Mouse (Mus musculus): ENCODE results near the gene Coa7. TPM values are rescaled to one million over a fixed set of nuclear protein-coding genes. Genes with fewer than 3 reads are reported as not detected.

The Coa7 gene
- polyA plus RNA-seq, 2 experiments: 9.3 to 29.1 TPM

- Histone ChIP-seq H3K4me1 (replicated peaks; ENCODE audit: control insufficient read depth in 2 of 2, insufficient read depth in 2 of 2, low read length in 1 of 2) (peaks cover 6 to 11% of the 10 kb centered on the region in 2 experiments), H3K4me2 (ENCODE audit: low read depth) (no peak overlapping the region), H3K4me3 (ENCODE audit: insufficient read depth in 1 of 2, low read depth in 2 of 2, low read length in 2 of 2) (no peak overlapping the region), H3K9me3 (ENCODE audit: control insufficient read depth, low read length) (no peaks in the 10 kb centered on the region), H3K36me3 (replicated peaks; ENCODE audit: control insufficient read depth, insufficient read depth, low read depth) (peaks cover 2% of the 10 kb centered on the region; the same call in 1 of the 2 replicates), H3K9ac (replicated peaks) (no peak overlapping the region), H3K27ac (no peak overlapping the region), H3K27me3 (ENCODE audit: control insufficient read depth, insufficient read depth, low read length) (no peaks in the 10 kb centered on the region)
- no peak for TF ChIP-seq CTCF (IDR thresholded peaks at IDR 0.05; ENCODE audit: low read depth)
- no peak for TF ChIP-seq EP300 (IDR thresholded peaks at IDR 0.05; ENCODE audit: low read depth)
- 72% methylated on average over 9 of the region's 9 CpGs for WGBS (ENCODE audit: insufficient replicate concordance)
- no peak for DNase-seq (ENCODE audit: low read depth in 3 of 3, low spot score in 3 of 3)
- no peak for ATAC-seq (ENCODE audit: insufficient read depth)
Measured at GRCm38 (mm10) chr4:108332041-108332440, 4.1 kb downstream of the Coa7 start.

GRCm38 (mm10) chr4:108335413-108335812 lies 7.5 kb downstream of the Coa7 start:
- no peaks in the 10 kb centered on the region for H3K9me3 ChIP-seq (ENCODE audit: control insufficient read depth, low read length)
- no peaks in the 10 kb centered on the region for H3K27me3 ChIP-seq (ENCODE audit: control insufficient read depth, insufficient read depth, low read length)
- DNase-seq (ENCODE audit: low read depth in 3 of 3, low spot score in 3 of 3) (no peak), ATAC-seq (ENCODE audit: insufficient read depth) (no peak)
- peaks cover 2% of the 10 kb centered on the region for H3K36me3 ChIP-seq (replicated peaks; ENCODE audit: control insufficient read depth, insufficient read depth, low read depth)
- H3K27ac ChIP-seq: no peak overlapping the region
- peaks cover 0 to 3% of the 10 kb centered on the region in 2 experiments; a peak in 3 of 4 replicates for H3K4me1 ChIP-seq (replicated peaks; ENCODE audit: control insufficient read depth in 2 of 2, insufficient read depth in 2 of 2, low read length in 1 of 2)
- no peak overlapping the region for H3K4me3 ChIP-seq (ENCODE audit: insufficient read depth in 1 of 2, low read depth in 2 of 2, low read length in 2 of 2)
- 80% methylated on average over 6 of the region's 6 CpGs for WGBS (ENCODE audit: insufficient replicate concordance)
- no peak overlapping the region for H3K4me2 ChIP-seq (ENCODE audit: low read depth)
- H3K9ac ChIP-seq (replicated peaks): no peak overlapping the region
- TF ChIP-seq EP300 (IDR thresholded peaks at IDR 0.05; ENCODE audit: low read depth) (no peak), CTCF (IDR thresholded peaks at IDR 0.05; ENCODE audit: low read depth) (no peak)

- Histone ChIP-seq H3K27ac (no peak overlapping the region), H3K4me1 (replicated peaks; ENCODE audit: control insufficient read depth in 2 of 2, insufficient read depth in 2 of 2, low read length in 1 of 2) (peaks cover 0 to 3% of the 10 kb centered on the region in 2 experiments; a peak in 2 of 4 replicates), H3K9ac (replicated peaks) (no peak overlapping the region), H3K4me3 (ENCODE audit: insufficient read depth in 1 of 2, low read depth in 2 of 2, low read length in 2 of 2) (no peak overlapping the region), H3K27me3 (ENCODE audit: control insufficient read depth, insufficient read depth, low read length) (no peaks in the 10 kb centered on the region), H3K9me3 (ENCODE audit: control insufficient read depth, low read length) (no peaks in the 10 kb centered on the region), H3K4me2 (ENCODE audit: low read depth) (no peak overlapping the region), H3K36me3 (replicated peaks; ENCODE audit: control insufficient read depth, insufficient read depth, low read depth) (peaks cover 2% of the 10 kb centered on the region)
- DNase-seq (ENCODE audit: low read depth in 3 of 3, low spot score in 3 of 3) (no peak), ATAC-seq (ENCODE audit: insufficient read depth) (no peak)
- TF ChIP-seq EP300 (IDR thresholded peaks at IDR 0.05; ENCODE audit: low read depth): no peak
- TF ChIP-seq CTCF (IDR thresholded peaks at IDR 0.05; ENCODE audit: low read depth): no peak
- 42% methylated on average over 2 of the region's 2 CpGs for WGBS (ENCODE audit: insufficient replicate concordance)
Measured at GRCm38 (mm10) chr4:108336765-108337164, 8.8 kb downstream of the Coa7 start.

GRCm38 (mm10) chr4:108337817-108338216 lies 9.9 kb downstream of the Coa7 start:
- Histone ChIP-seq H3K27me3 (ENCODE audit: control insufficient read depth, insufficient read depth, low read length) (no peaks in the 10 kb centered on the region), H3K36me3 (replicated peaks; ENCODE audit: control insufficient read depth, insufficient read depth, low read depth) (peaks cover 2% of the 10 kb centered on the region), H3K27ac (no peak overlapping the region), H3K9me3 (ENCODE audit: control insufficient read depth, low read length) (no peaks in the 10 kb centered on the region), H3K4me3 (ENCODE audit: insufficient read depth in 1 of 2, low read depth in 2 of 2, low read length in 2 of 2) (no peak overlapping the region), H3K9ac (replicated peaks) (no peak overlapping the region), H3K4me2 (ENCODE audit: low read depth) (no peak overlapping the region), H3K4me1 (replicated peaks; ENCODE audit: control insufficient read depth in 2 of 2, insufficient read depth in 2 of 2, low read length in 1 of 2) (peaks cover 0 to 3% of the 10 kb centered on the region in 2 experiments; a peak in 2 of 4 replicates)
- 57% methylated on average over 3 of the region's 3 CpGs for WGBS (ENCODE audit: insufficient replicate concordance)
- TF ChIP-seq EP300 (IDR thresholded peaks at IDR 0.05; ENCODE audit: low read depth): no peak
- no peak for TF ChIP-seq CTCF (IDR thresholded peaks at IDR 0.05; ENCODE audit: low read depth)
- ATAC-seq (ENCODE audit: insufficient read depth) (no peak), DNase-seq (ENCODE audit: low read depth in 3 of 3, low spot score in 3 of 3) (no peak)

- ATAC-seq (ENCODE audit: insufficient read depth) (no peak), DNase-seq (ENCODE audit: low read depth in 3 of 3, low spot score in 3 of 3) (no peak)
- no peak overlapping the region for H3K27ac ChIP-seq
- H3K4me2 ChIP-seq (ENCODE audit: low read depth): no peak overlapping the region
- H3K36me3 ChIP-seq (replicated peaks; ENCODE audit: control insufficient read depth, insufficient read depth, low read depth): peaks cover 2% of the 10 kb centered on the region
- no peak overlapping the region for H3K9ac ChIP-seq (replicated peaks)
- no peak for TF ChIP-seq EP300 (IDR thresholded peaks at IDR 0.05; ENCODE audit: low read depth)
- no peak for TF ChIP-seq CTCF (IDR thresholded peaks at IDR 0.05; ENCODE audit: low read depth)
- H3K4me3 ChIP-seq (ENCODE audit: insufficient read depth in 1 of 2, low read depth in 2 of 2, low read length in 2 of 2): no peak overlapping the region
- 69% methylated on average over 9 of the region's 9 CpGs for WGBS (ENCODE audit: insufficient replicate concordance)
- H3K27me3 ChIP-seq (ENCODE audit: control insufficient read depth, insufficient read depth, low read length): no peaks in the 10 kb centered on the region
- H3K4me1 ChIP-seq (replicated peaks; ENCODE audit: control insufficient read depth in 2 of 2, insufficient read depth in 2 of 2, low read length in 1 of 2): peaks cover 0 to 3% of the 10 kb centered on the region in 2 experiments; a peak in 2 of 4 replicates
- no peaks in the 10 kb centered on the region for H3K9me3 ChIP-seq (ENCODE audit: control insufficient read depth, low read length)
Measured at GRCm38 (mm10) chr4:108338321-108338733, 10.4 kb downstream of the Coa7 start.
